Mouse (Mus musculus) MEL (cell line): ENCODE results near the gene Zbtb20. TPM values are rescaled to one million over a fixed set of nuclear protein-coding genes. Genes with fewer than 3 reads are reported as not detected.
A peak's percentile ranks its signal among the peaks of the same experiment; 100 is the strongest.

Source experiments
- DNase-seq: peaks from one replicate; pipeline ENCODE4 v3.0.0; 2011; ENCODE audit warnings: low read depth, low spot score
- H3K27ac ChIP-seq: 2 replicates; pipeline ENCODE4 v1.5.1; 2012; ENCODE audit warnings: low read depth, mild to moderate bottlenecking, control low read depth, low read length, moderate library complexity; ENCODE audit not compliant: control insufficient read depth
- H3K27me3 ChIP-seq, 2 experiments: fragments of 150-350 bp in 1 of 2; sonication (generic) in 1 of 2; 2 replicates each; pipeline ENCODE4 v1.6.1; 2012; ENCODE audit warnings: low read length in 2 of 2, mild to moderate bottlenecking in 2 of 2, improper control_type of control experiment in 1 of 2, moderate library complexity in 1 of 2; ENCODE audit not compliant: insufficient read depth in 2 of 2, control insufficient read depth in 1 of 2
- H3K36me3 ChIP-seq, 2 experiments: 2 replicates each; pipeline ENCODE4 v1.6.1; 2012 to 2014; ENCODE audit warnings: low read length in 2 of 2, improper control_type of control experiment in 1 of 2, inconsistent platforms in 1 of 2, mild to moderate bottlenecking in 1 of 2; ENCODE audit not compliant: insufficient read depth in 2 of 2, control insufficient read depth in 1 of 2
- H3K4me1 ChIP-seq, 2 experiments: fragments of 150-350 bp in 1 of 2; sonication (generic) in 1 of 2; 2 replicates each; pipeline ENCODE4 v1.6.1; 2012; ENCODE audit warnings: low read length in 2 of 2, improper control_type of control experiment in 1 of 2, mild to moderate bottlenecking in 1 of 2; ENCODE audit not compliant: insufficient read depth in 2 of 2, control insufficient read depth in 1 of 2
- H3K4me3 ChIP-seq, 2 experiments: fragments of 150-350 bp in 1 of 2; sonication (generic) in 1 of 2; 2 replicates each; pipeline ENCODE4 v1.5.1; 2012; ENCODE audit warnings: low read depth in 2 of 2, low read length in 2 of 2, mild to moderate bottlenecking in 2 of 2, moderate library complexity in 2 of 2, control low read depth in 1 of 2, improper control_type of control experiment in 1 of 2; ENCODE audit not compliant: control insufficient read depth in 1 of 2, insufficient read depth in 1 of 2
- H3K79me2 ChIP-seq: 2 replicates; pipeline ENCODE4 v1.6.1; 2012; ENCODE audit warnings: mild to moderate bottlenecking, low read length, moderate library complexity; ENCODE audit not compliant: control insufficient read depth, poor library complexity, insufficient read depth
- H3K9ac ChIP-seq: 2 replicates; pipeline ENCODE4 v1.6.1; 2012; ENCODE audit warnings: low read depth, mild to moderate bottlenecking, control low read depth, low read length, moderate library complexity; ENCODE audit not compliant: control insufficient read depth, poor library complexity, severe bottlenecking
- H3K9me3 ChIP-seq: fragments of 150-350 bp; sonication (generic); replicated peaks from 2 replicates; pipeline ENCODE4 v1.6.1; 2012; ENCODE audit warnings: mild to moderate bottlenecking, low read length, improper control_type of control experiment, moderate library complexity; ENCODE audit not compliant: insufficient read depth
- CHD2 ChIP-seq: IDR thresholded peaks from 2 replicates; pipeline ENCODE4 v1.6.1; 2011; ENCODE audit warnings: low read length, improper control_type of control experiment
- EP300 ChIP-seq, 2 experiments: IDR thresholded peaks; 2 replicates each; pipeline ENCODE4 v1.6.1; 2011; ENCODE audit warnings: improper control_type of control experiment in 2 of 2, low read length in 2 of 2, low read depth in 1 of 2, mild to moderate bottlenecking in 1 of 2
- ETS1 ChIP-seq: IDR thresholded peaks from 2 replicates; pipeline ENCODE4 v1.6.1; 2012; ENCODE audit warnings: low read depth, mild to moderate bottlenecking, inconsistent platforms, low read length, improper control_type of control experiment, moderate library complexity
- HCFC1 ChIP-seq: IDR thresholded peaks from 2 replicates; pipeline ENCODE4 v1.6.1; 2012; ENCODE audit warnings: low read depth, mild to moderate bottlenecking, inconsistent platforms, low read length, improper control_type of control experiment, moderate library complexity
- MAFK ChIP-seq: IDR thresholded peaks from 2 replicates; pipeline ENCODE4 v1.6.1; 2011; ENCODE audit warnings: low read depth, mild to moderate bottlenecking, low read length, improper control_type of control experiment, borderline replicate concordance
- MYB ChIP-seq: IDR thresholded peaks from 2 replicates; pipeline ENCODE4 v1.6.1; 2011; ENCODE audit warnings: mild to moderate bottlenecking, low read depth, low read length, improper control_type of control experiment
- NRF1 ChIP-seq: IDR thresholded peaks from 2 replicates; pipeline ENCODE4 v1.6.1; 2014; ENCODE audit warnings: low read depth, mild to moderate bottlenecking, inconsistent platforms, low read length, improper control_type of control experiment, moderate library complexity; ENCODE audit not compliant: poor library complexity, insufficient read depth, severe bottlenecking
- POLR2AphosphoS2 ChIP-seq: IDR thresholded peaks from 2 replicates; pipeline ENCODE4 v1.6.1; 2011; ENCODE audit warnings: low read length, improper control_type of control experiment
- SMC3 ChIP-seq: IDR thresholded peaks from 2 replicates; pipeline ENCODE4 v1.6.1; 2011; ENCODE audit warnings: low read depth, low read length, improper control_type of control experiment
- TAL1 ChIP-seq: IDR thresholded peaks from 2 replicates; pipeline ENCODE4 v1.6.1; 2012; ENCODE audit warnings: mild to moderate bottlenecking, inconsistent platforms, low read length, moderate library complexity, mixed read lengths
- USF1 ChIP-seq: IDR thresholded peaks from 2 replicates; pipeline ENCODE4 v1.6.1; 2014; ENCODE audit warnings: low read depth, mild to moderate bottlenecking, inconsistent platforms, low read length, improper control_type of control experiment, moderate library complexity
- ZNF384 ChIP-seq: IDR thresholded peaks from 2 replicates; pipeline ENCODE4 v1.6.1; 2012; ENCODE audit warnings: low read depth, mild to moderate bottlenecking, inconsistent platforms, low read length, improper control_type of control experiment
- polyA plus RNA-seq, 2 experiments: library from polyadenylated mRNA; stranded (reverse) in 1 of 2; unstranded in 1 of 2; fragments of >175 nt in 1 of 2; fragments of >200 nt in 1 of 2; gene quantifications; 2 replicates each; pipeline versions ENCODE4 v1.2.1 to v1.2.4; 2012; ENCODE audit warnings: low replicate concordance in 2 of 2, low read depth in 1 of 2; ENCODE audit not compliant: insufficient read length in 2 of 2, insufficient read depth in 1 of 2, missing spikeins in 1 of 2
- total RNA-seq: library from RNA; depleted of rRNA; stranded (reverse); fragments of 300-350 nt; gene quantifications from 2 replicates; pipeline ENCODE4 v1.2.3, GENCODE M21; 2012

The Zbtb20 gene
- total and polyA plus RNA-seq, 3 experiments: 0.17 to 0.27 TPM; not detected in 1

GRCm38 (mm10) chr16:43687968-43688367 lies 812.3 kb downstream of the Zbtb20 start:
- no peaks in the 10 kb centered on the region for H3K9me3 ChIP-seq

DNA sequence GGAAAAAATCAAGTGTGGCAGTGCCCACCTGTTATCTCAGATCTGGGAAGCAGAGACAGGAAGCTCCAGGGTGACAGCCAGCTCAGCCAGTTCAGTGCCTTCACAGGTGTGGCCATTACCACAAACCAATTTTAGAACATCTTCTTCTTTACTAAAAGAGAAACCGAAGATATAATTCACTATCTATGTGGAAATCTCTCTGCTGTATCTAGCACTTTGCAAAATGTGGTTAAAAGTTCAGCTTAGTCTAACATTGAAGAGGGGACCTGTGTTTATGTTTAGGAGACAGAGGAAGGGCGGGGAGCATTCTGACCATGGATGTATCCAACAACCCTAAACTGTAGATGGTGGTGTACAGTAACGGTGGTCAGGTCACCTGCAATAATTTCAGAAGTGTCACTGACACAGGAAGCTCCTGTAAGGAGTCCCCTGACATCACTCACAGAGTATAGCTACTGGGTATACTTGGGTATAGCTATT lies 814.6 kb downstream of the Zbtb20 start:
- H3K4me3 ChIP-seq: no peak overlapping the region
- H3K27me3 ChIP-seq: no peaks in the 10 kb centered on the region
- TF ChIP-seq NRF1 (no peak), POLR2AphosphoS2 (no peak), ZNF384 (no peak), SMC3 (no peak), EP300 (IDR thresholded peaks at IDR 0.05; ENCODE audit: low read depth in 1 of 2, low read length in 2 of 2) (no peak)
- H3K4me1 ChIP-seq: peaks cover 2 to 12% of the 10 kb centered on the region in 2 experiments
- H3K9me3 ChIP-seq: no peaks in the 10 kb centered on the region
- DNase-seq: no peak
- no peak overlapping the region for H3K9ac ChIP-seq
- no peaks in the 10 kb centered on the region for H3K79me2 ChIP-seq
- H3K36me3 ChIP-seq: peaks cover 0 to 6% of the 10 kb centered on the region in 2 experiments; a peak in 2 of 4 replicates
- no peak overlapping the region for H3K27ac ChIP-seq

More at GRCm38 (mm10) chr16:43687968-43688367, 812.3 kb downstream of the Zbtb20 start:
- no peak overlapping the region for H3K9ac ChIP-seq
- TF ChIP-seq CHD2 (no peak), HCFC1 (no peak), MAFK (peak; percentile 92), EP300 (IDR thresholded peaks at IDR 0.05; ENCODE audit: low read depth in 1 of 2, low read length in 2 of 2) (no peak), MYB (no peak), TAL1 (no peak)
- TF ChIP-seq, all 39 proteins: peak for 1
- H3K27ac ChIP-seq: no peak overlapping the region
- no peaks in the 10 kb centered on the region for H3K27me3 ChIP-seq
- peak; percentile 37 for DNase-seq
- peaks cover 0 to 3% of the 10 kb centered on the region in 2 experiments; a peak in 1 of 4 replicates for H3K4me1 ChIP-seq
- H3K36me3 ChIP-seq: peaks cover 0 to 2% of the 10 kb centered on the region in 2 experiments; a peak in 1 of 4 replicates
- H3K4me3 ChIP-seq: no peak overlapping the region
- H3K79me2 ChIP-seq: no peaks in the 10 kb centered on the region

DNA sequence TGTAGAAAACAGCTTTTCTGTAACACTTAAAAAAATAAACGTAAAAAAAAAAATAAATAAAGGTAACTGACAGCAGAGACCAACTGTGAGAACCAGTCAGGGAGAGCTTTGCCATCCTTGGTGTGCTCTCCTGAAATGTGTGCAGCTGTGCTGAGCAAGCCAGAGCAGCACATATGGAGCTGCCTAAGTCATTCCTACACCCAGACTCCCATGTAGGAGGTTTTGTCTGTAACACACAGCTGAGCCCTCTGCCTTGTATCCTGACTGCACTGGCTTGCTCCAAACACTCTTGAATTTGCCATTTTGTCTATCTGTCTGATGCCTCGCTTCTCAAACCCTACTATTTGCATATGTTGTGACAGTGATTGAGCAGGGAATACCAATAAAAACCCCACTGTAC lies 815.2 kb downstream of the Zbtb20 start:
- Histone ChIP-seq H3K79me2 (no peaks in the 10 kb centered on the region), H3K9me3 (no peaks in the 10 kb centered on the region), H3K27ac (no peak overlapping the region), H3K27me3 (no peaks in the 10 kb centered on the region), H3K9ac (no peak overlapping the region), H3K4me3 (no peak overlapping the region), H3K4me1 (peaks cover 2 to 12% of the 10 kb centered on the region in 2 experiments), H3K36me3 (peaks cover 0 to 6% of the 10 kb centered on the region in 2 experiments; a peak in 2 of 4 replicates)
- TF ChIP-seq USF1 (no peak), MYB (no peak), ETS1 (no peak)
- no peak for DNase-seq
